Mouse (Mus musculus) embryonic fibroblast, embryonic 13.5 days (primary cell): Measurements from ENCODE around the gene Blvrb.

Source experiments
- CTCF ChIP-seq: IDR thresholded peaks from 2 replicates; pipeline ENCODE4 v1.5.1; 2011; ENCODE audit warnings: mild to moderate bottlenecking, control low read depth, low read length, moderate library complexity, borderline replicate concordance; ENCODE audit not compliant: insufficient read depth
- POLR2A ChIP-seq: IDR thresholded peaks from 2 replicates; pipeline ENCODE4 v1.6.1; 2011; ENCODE audit warnings: low read depth, mild to moderate bottlenecking, control low read depth, low read length, moderate library complexity

DNA sequence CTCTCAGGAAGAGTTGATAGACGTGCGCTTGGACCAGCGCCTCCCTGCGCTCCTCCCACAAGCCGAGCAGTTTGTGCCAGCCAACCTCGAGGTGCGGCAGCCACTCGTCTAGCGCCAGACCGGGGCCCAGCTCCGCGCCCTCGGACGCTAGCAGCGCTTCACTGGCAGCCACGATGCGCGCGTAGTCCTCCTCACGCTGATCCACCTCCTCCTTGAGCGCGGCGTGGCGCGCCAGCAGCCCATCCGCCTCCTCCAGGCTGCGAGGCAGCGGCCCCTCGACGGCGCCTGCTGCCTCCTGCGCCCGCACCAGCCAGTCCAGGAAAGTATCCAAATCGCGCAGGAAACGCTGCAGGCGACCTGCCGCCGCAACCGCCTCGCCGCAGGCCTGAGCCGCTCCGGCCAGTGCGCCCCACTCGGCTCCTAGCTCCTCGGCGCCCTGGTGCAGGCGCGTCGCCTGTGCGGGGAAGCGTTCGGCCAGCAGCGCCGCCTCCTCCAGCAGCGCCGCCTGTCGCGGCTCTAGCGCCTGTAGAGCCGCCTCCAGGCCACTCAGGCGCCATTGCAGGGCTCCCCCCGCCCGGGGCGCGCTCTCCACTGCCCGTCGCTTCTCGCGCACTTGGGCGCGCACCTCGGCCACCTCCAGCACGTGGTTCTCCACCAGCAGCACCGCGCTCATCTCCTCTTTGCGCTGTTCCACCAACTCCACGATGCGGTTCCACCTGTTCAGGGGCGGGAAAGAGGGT lies 43.4 kb upstream of the Blvrb start:
- TF ChIP-seq CTCF, result no peak
- TF ChIP-seq POLR2A, result no peak
